Mouse (Mus musculus) bone marrow, adult 2 months (tissue): ENCODE measurements around the gene Sycp2.

Experiments
- CTCF ChIP-seq: fragments of 200-500 bp; IDR thresholded peaks from 2 replicates; pipeline ENCODE4 v1.5.1; 2011; ENCODE audit warnings: low read length, control low read depth; ENCODE audit not compliant: control insufficient read depth, insufficient read depth
- POLR2A ChIP-seq: fragments of 200-500 bp; IDR thresholded peaks from 2 replicates; pipeline ENCODE4 v1.6.1; 2011; ENCODE audit warnings: low read depth, mild to moderate bottlenecking, control low read depth, low read length, borderline replicate concordance; ENCODE audit not compliant: control insufficient read depth

DNA sequence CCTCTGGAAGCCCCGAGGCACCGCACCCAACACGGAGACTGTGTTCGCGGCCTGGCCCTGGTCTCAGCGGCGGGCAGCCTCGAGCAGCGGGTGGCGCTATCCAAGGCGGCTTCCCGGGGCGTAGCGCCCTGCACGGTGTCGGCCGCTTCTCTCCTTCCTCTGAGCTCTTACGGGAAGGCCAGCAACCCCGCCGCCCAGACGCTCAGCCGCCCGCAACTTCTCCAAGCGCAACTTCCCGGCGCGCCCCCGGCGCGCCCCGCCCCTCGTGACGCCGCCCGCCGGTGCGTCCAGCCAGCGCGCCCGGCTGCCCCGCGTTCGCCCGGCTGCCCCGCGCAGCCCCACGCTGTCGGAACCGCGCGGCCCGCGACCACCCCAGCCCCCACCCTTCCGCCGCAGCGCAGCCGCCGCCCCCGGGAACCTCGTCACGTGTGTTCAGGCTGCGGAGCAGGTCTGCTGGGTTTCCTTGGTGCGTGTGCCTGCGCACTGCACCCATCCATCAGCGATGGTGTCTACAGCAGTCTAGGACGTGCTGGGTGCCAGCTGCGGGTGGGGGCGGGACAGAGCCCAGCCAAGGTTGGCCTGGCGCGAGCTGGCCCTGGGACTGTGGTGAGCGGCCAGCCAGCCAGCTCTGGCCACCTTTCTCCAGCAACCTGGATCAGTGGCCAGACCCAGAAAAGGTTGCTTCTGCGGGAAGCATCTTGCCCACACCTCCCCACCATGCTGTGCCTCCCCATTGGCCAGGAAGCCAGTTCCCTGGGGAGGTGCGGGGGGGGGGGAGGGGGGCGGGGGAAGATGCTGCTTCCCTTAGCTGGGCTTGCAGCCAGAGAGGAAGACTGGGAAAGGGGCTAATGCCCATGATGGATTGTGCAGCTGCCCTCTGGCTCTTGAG is 7.0 kb upstream of the Sycp2 start, which contains the start of the genes Ppp1r3d and Fam217b:
- TF ChIP-seq CTCF = no peak
- peak; percentile 22; the same call in 1 of the 2 replicates for TF ChIP-seq POLR2A
